7 mouse cellular contexts compared by ENCODE assay signal in genomic region chr17:57335673-57336303, GRCm38 (mm10). TPM values are rescaled to one million over a fixed set of nuclear protein-coding genes. Genes with fewer than 3 reads are reported as not detected.
DNase-seq lines count a peak whose midpoint lies in the region; ATAC-seq and TF ChIP-seq lines count a peak whose summit lies in the region.

No protein-coding gene starts in this region.

- H3K9me3 ChIP-seq in intestine, postnatal 0 days (ENCODE audit: control insufficient read depth), result no peaks in the 10 kb centered on the region
- H3K9me3 ChIP-seq in midbrain, embryonic 10.5 days (replicated peaks), result no peaks in the 10 kb centered on the region

- WGBS in intestine, postnatal 0 days, result 8% methylated on average over 11 of the region's 11 CpGs
- WGBS in midbrain, embryonic 10.5 days, result 13% methylated on average over 11 of the region's 11 CpGs

- H3K4me1 ChIP-seq in intestine, postnatal 0 days (replicated peaks; ENCODE audit: control insufficient read depth, insufficient read depth, low read length), result no peaks in the 10 kb centered on the region
- no peaks in the 10 kb centered on the region; the same call in 1 of the 2 replicates for H3K4me1 ChIP-seq in midbrain, embryonic 10.5 days

- no peaks in the 10 kb centered on the region for H3K36me3 ChIP-seq in intestine, postnatal 0 days (ENCODE audit: control insufficient read depth, insufficient read depth)
- no peaks in the 10 kb centered on the region for H3K36me3 ChIP-seq in midbrain, embryonic 10.5 days

- H3K27ac ChIP-seq in intestine, postnatal 0 days (ENCODE audit: low read depth, low read length), result no peak overlapping the region
- H3K27ac ChIP-seq in midbrain, embryonic 10.5 days (replicated peaks), result no peak overlapping the region

- H3K9ac ChIP-seq in intestine, postnatal 0 days (ENCODE audit: low read depth, low read length), result no peak overlapping the region

- H3K4me3 ChIP-seq in intestine, postnatal 0 days (ENCODE audit: low read depth, low read length), result no peak overlapping the region
- H3K4me3 ChIP-seq in midbrain, embryonic 10.5 days, result no peak overlapping the region

- peak; percentile 74 for DNase-seq in adrenal gland, adult 8-10 months
- peak; percentile 87 for DNase-seq in embryo, embryonic 9.5 days (ENCODE audit: extremely low spot score)
- peak; percentile 81 to 87 for DNase-seq in left cerebral cortex, postnatal 36 days (ENCODE audit: low spot score in 2 of 2)
- peak; percentile 87 for DNase-seq in midbrain, embryonic 10.5 days (ENCODE audit: low spot score)
- peak; percentile 94 for DNase-seq in right cerebral cortex, postnatal 4 days

- H3K4me2 ChIP-seq in intestine, postnatal 0 days (replicated peaks; ENCODE audit: low read depth), result 0 out of 2 replicates have a peak overlapping the region, but pooled peaks have one; percentile 17

- peak; percentile 97 for TF ChIP-seq CTCF in intestine, postnatal 0 days (IDR thresholded peaks at IDR 0.05; ENCODE audit: low read depth)

- no peaks in the 10 kb centered on the region for H3K27me3 ChIP-seq in intestine, postnatal 0 days (replicated peaks; ENCODE audit: control insufficient read depth, insufficient read depth, low read length)
- H3K27me3 ChIP-seq in midbrain, embryonic 10.5 days (ENCODE audit: low read depth, poor library complexity, severe bottlenecking), result 0 out of 2 replicates have a peak, but pooled peaks cover 5% of the 10 kb centered on the region

- intact Hi-C loops in left cerebral cortex, postnatal 36 days (cut with DNase I), result loop anchor here (1.0 to 10.0 kb wide), 4 partner anchors 59 to 531 kb away; partner anchors contain the start of gene Gpr108

- ATAC-seq in granulocyte monocyte progenitor cell, adult 5-6 weeks (replicated peaks; ENCODE audit: poor library complexity, severe bottlenecking), result peak; percentile 60
- ATAC-seq in intestine, postnatal 0 days, result peak; percentile 74

RNA-seq across cellular contexts. Expression of gene Adgre1, which starts 22.7 kb away (rescaled TPM):
- 10 to 100 TPM in 2 of 4 experiments, 1 to 10 TPM in 2; 5.3 to 21.5 (median 12.7) TPM for total RNA-seq in adrenal gland, adult 8-10 months (2022)
- total RNA-seq in granulocyte monocyte progenitor cell, adult 5-6 weeks (2014; fragmentation: Nextera tagmentation), result 6.5 and 10.5 TPM in 2 replicates
- 11.5 and 15.5 TPM in 2 replicates for total RNA-seq in granulocyte monocyte progenitor cell, adult 5-6 weeks (2017)
- 2.6 and 3.1 TPM in 2 replicates for polyA plus RNA-seq in intestine, postnatal 0 days (2015; fragmentation: Nextera tagmentation; extraction: Ambion mirVana)
- total RNA-seq in left cerebral cortex, postnatal 36 days (2021), result 1 to 10 TPM; 5.1 to 5.9 TPM
- 1.3 and 3.3 TPM in 2 replicates for polyA plus RNA-seq in midbrain, embryonic 10.5 days (2016; fragmentation: Nextera tagmentation; extraction: Ambion mirVana)

RNA-seq across cellular contexts. Expression of gene Vav1, which starts 56.9 kb away (rescaled TPM):
- total RNA-seq in adrenal gland, adult 8-10 months (2022), result 1 to 10 TPM; 3.0 to 6.2 (median 4.1) TPM
- 139 and 141 TPM in 2 replicates for total RNA-seq in granulocyte monocyte progenitor cell, adult 5-6 weeks (2014; fragmentation: Nextera tagmentation)
- 284 and 301 TPM in 2 replicates for total RNA-seq in granulocyte monocyte progenitor cell, adult 5-6 weeks (2017)
- 1.1 and 1.5 TPM in 2 replicates for polyA plus RNA-seq in intestine, postnatal 0 days (2015; fragmentation: Nextera tagmentation; extraction: Ambion mirVana)
- 1 to 10 TPM; 3.7 to 4.7 TPM for total RNA-seq in left cerebral cortex, postnatal 36 days (2021)
- polyA plus RNA-seq in midbrain, embryonic 10.5 days (2016; fragmentation: Nextera tagmentation; extraction: Ambion mirVana), result 1.9 and 2.0 TPM in 2 replicates

Comparison
In these comparisons a context has a peak if more than half of its experiments do, and no peak if none do; other contexts are left out.
1. RNA of gene Vav1, which starts 56.9 kb away (total RNA-seq): 139 to 301 TPM in granulocyte monocyte progenitor cell, adult 5-6 weeks; 3.0 to 6.2 TPM in adrenal gland, adult 8-10 months and 3.7 to 4.7 TPM in left cerebral cortex, postnatal 36 days; every median in the first group is over 10 times any median in the second.
2. Peak in every context shown above with its lines, with median percentiles within 50 percentile points of each other: DNase-seq.